Mouse (Mus musculus): ENCODE results near the gene Foxp1.

DNA sequence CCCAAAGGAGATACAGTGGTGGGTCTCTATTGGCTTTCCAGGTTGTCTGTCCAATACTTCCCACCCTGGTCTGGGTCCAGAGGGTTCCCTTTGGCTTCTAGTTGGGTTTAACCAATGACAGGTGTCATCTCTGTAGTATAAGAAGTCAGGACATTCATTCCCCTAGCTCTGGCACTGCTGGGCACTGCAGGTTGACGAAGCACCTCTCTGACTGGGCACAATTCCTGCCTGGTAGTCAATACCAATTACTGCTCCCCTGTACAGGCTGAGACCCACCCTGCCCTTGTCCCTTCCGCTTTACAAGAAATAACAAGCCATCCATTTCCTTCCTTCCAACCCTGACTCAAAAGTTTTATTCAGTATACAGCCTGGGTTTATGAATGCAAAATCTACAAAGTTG, 81.9 kb downstream of the Foxp1 start:
- TF ChIP-seq POLR2AphosphoS5 (IDR thresholded peaks at IDR 0.05; ENCODE audit: insufficient replicate concordance, low read depth, low read length): no peak
- TF ChIP-seq CTCF (IDR thresholded peaks at IDR 0.05; ENCODE audit: low read depth, low read length): no peak
- TF ChIP-seq GATA2 (IDR thresholded peaks at IDR 0.05; ENCODE audit: borderline replicate concordance, low read depth, low read length): no peak
- no peak for TF ChIP-seq TAL1 (conservative IDR thresholded peaks at IDR 0.05; ENCODE audit: low read depth, low read length)

Measured in G1E (cell line).